Mouse (Mus musculus) midbrain, embryonic 16.5 days (tissue): ENCODE results near the gene Tnik. TPM values are rescaled to one million over a fixed set of nuclear protein-coding genes. Genes with fewer than 3 reads are reported as not detected.
A peak's percentile ranks its signal among the peaks of the same experiment; 100 is the strongest.

Experiments used
- ATAC-seq: fragments of 200-750 bp; cut with Nextera tagmentation; 2 replicates; pipeline ENCODE4 v1.8.0; 2017; ENCODE audit warnings: moderate TSS enrichment
- H3K27ac ChIP-seq: fragments of 300-500 bp; sonication (generic); 2 replicates; pipeline ENCODE4 v1.5.1; 2014; ENCODE audit warnings: mild to moderate bottlenecking, low read length, mixed read lengths
- H3K27me3 ChIP-seq: fragments of 300-500 bp; sonication (generic); 2 replicates; pipeline ENCODE4 v1.6.1; 2014; ENCODE audit warnings: low read depth, low read length, mixed read lengths; ENCODE audit not compliant: control insufficient read depth, insufficient read depth
- H3K36me3 ChIP-seq: fragments of 300-500 bp; sonication (generic); 2 replicates; pipeline ENCODE4 v1.6.1; 2014; ENCODE audit warnings: mild to moderate bottlenecking, low read length, moderate library complexity, mixed read lengths; ENCODE audit not compliant: control insufficient read depth, insufficient read depth
- H3K4me1 ChIP-seq: fragments of 300-500 bp; sonication (generic); 2 replicates; pipeline ENCODE4 v1.6.1; 2014; ENCODE audit warnings: mild to moderate bottlenecking, low read length, mixed read lengths; ENCODE audit not compliant: control insufficient read depth, insufficient read depth
- H3K4me2 ChIP-seq: fragments of 300-500 bp; sonication (generic); 2 replicates; pipeline ENCODE4 v1.6.1; 2014; ENCODE audit warnings: mild to moderate bottlenecking, low read length, mixed read lengths
- H3K4me3 ChIP-seq: fragments of 300-500 bp; sonication (generic); 2 replicates; pipeline ENCODE4 v1.5.1; 2014; ENCODE audit warnings: low read depth, mild to moderate bottlenecking, low read length, moderate library complexity, mixed read lengths
- H3K9ac ChIP-seq: fragments of 300-500 bp; sonication (generic); 2 replicates; pipeline ENCODE4 v1.6.1; 2014; ENCODE audit warnings: low read depth, low read length, mixed read lengths
- H3K9me3 ChIP-seq: fragments of 300-500 bp; sonication (generic); replicated peaks from 2 replicates; pipeline ENCODE4 v1.6.1; 2014; ENCODE audit warnings: mild to moderate bottlenecking, low read length, mixed read lengths; ENCODE audit not compliant: control insufficient read depth, poor library complexity, severe bottlenecking
- WGBS: fragments of 180-500 bp; shearing (Covaris S2); extraction: QIAGEN DNeasy Blood & Tissue Kit; methylation state at CpG from one replicate; pipeline ENCODE4 v1.1.7; 2014; 5-methylcytosine and 5-hydroxymethylcytosine counted together
- polyA plus RNA-seq: library from polyadenylated mRNA; unstranded; fragments of >200 nt; fragmentation: Nextera tagmentation; extraction: Ambion mirVana; gene quantifications from 2 replicates; pipeline ENCODE4 v1.2.1, GENCODE M21; 2015

Gene Tnik
- polyA plus RNA-seq, 1 experiment from 2014 or later: 68.2 TPM

DNA sequence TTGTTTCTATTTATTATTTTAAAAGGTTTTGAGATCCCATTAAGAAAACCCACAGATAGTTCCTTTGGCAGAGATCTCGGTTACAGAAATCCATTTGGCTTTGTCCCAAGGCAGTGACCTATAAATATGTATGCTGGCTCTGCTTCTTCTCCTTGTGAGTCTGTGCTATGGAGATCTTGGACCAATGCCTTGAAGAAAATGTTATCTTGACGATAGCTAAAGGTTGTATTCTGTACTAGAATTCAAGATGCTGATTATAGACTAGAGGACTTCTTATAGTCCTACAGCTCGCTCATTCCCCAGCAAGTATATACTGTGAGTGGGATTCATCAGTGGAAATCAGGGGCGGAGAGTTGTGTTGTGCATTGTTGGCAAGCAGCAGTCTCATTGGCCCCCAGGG is 178.5 kb downstream of the Tnik start:
- no peak overlapping the region for H3K4me3 ChIP-seq
- H3K9me3 ChIP-seq: no peaks in the 10 kb centered on the region
- no peaks in the 10 kb centered on the region for H3K27me3 ChIP-seq
- H3K36me3 ChIP-seq: no peaks in the 10 kb centered on the region
- no peak for ATAC-seq
- H3K4me1 ChIP-seq: peaks cover 7% of the 10 kb centered on the region
- 66% methylated on average over 4 of the region's 4 CpGs for WGBS
- H3K9ac ChIP-seq: no peak overlapping the region
- H3K4me2 ChIP-seq: no peak overlapping the region
- H3K27ac ChIP-seq: no peak overlapping the region

DNA sequence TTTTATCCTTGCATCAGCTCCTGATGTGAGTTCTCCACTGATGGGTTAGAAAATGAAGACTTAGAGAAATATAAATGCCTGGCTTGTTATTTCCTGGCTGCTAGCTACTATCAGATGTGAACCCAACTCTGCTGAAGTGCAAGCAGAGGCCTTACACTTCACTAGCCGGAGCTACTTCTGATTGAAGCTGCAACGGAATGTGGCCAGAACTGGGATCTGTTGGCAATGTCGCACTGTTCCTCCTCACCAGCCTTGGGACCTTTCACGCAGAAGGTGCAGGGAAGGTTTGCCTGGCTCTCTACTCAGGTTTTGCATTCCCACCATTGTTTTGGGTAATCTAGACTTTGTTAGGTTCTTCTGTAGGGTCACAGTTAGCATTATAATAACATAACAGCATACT is 179.1 kb downstream of the Tnik start:
- 94% methylated on average over 4 of the region's 4 CpGs for WGBS
- ATAC-seq: no peak

DNA sequence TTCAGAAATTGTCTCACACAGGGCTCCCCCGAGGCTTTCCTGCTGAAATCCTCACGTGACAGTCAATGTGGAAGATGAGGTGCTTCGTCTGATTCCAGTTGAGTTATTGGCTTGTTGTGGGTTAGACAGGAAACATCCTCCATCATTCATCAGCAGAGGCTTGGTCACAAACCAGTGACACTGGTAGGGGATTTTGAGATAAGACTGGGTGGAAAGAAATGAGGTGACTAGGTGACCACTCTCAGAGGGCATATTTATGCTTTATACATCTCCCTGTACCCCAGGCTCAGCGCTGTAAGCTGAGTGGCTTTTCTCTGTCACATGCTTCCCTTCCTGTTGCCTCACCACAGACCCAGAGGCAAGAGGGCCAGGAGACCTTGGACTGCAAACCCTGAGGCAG is 184.9 kb downstream of the Tnik start:
- ATAC-seq: no peak
- Histone ChIP-seq H3K27me3 (no peaks in the 10 kb centered on the region), H3K9me3 (no peaks in the 10 kb centered on the region), H3K4me3 (no peak overlapping the region), H3K4me2 (no peak overlapping the region), H3K27ac (no peak overlapping the region), H3K9ac (no peak overlapping the region), H3K4me1 (no peaks in the 10 kb centered on the region), H3K36me3 (no peaks in the 10 kb centered on the region)
- 83% methylated on average over 4 of the region's 4 CpGs for WGBS

More for the DNA sequence above, 179.1 kb downstream of the Tnik start:
- Histone ChIP-seq H3K27ac (no peak overlapping the region), H3K9me3 (no peaks in the 10 kb centered on the region), H3K36me3 (no peaks in the 10 kb centered on the region), H3K4me3 (no peak overlapping the region), H3K4me2 (no peak overlapping the region), H3K27me3 (no peaks in the 10 kb centered on the region), H3K9ac (no peak overlapping the region), H3K4me1 (peaks cover 6% of the 10 kb centered on the region)

DNA sequence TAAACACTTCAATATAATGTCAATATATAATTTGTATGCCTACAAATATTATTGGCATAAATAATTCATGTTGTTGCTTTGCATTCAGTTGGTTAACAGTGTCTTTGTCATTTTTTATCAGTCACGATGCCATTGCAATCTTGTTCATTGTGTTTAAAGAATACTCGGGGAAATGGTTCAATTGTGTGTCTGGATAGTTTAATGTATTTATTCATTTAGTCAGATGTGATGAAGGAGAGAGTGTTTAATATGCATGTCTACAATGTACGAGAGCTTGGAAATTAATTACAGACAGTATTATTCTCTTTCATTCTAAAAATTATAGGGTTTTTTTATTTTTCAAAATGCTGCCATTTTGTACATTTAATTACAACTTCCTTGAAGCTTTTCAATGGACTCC is 190.4 kb downstream of the Tnik start:
- H3K4me2 ChIP-seq: no peak overlapping the region
- no peak overlapping the region for H3K9ac ChIP-seq
- no peak overlapping the region for H3K27ac ChIP-seq
- 0 out of 2 replicates have a peak, but pooled peaks cover 3% of the 10 kb centered on the region for H3K4me1 ChIP-seq
- no peaks in the 10 kb centered on the region for H3K9me3 ChIP-seq
- ATAC-seq: no peak
- no peaks in the 10 kb centered on the region for H3K36me3 ChIP-seq
- H3K4me3 ChIP-seq: no peak overlapping the region
- WGBS: 78% methylated on average over 3 of the region's 3 CpGs
- H3K27me3 ChIP-seq: no peaks in the 10 kb centered on the region

DNA sequence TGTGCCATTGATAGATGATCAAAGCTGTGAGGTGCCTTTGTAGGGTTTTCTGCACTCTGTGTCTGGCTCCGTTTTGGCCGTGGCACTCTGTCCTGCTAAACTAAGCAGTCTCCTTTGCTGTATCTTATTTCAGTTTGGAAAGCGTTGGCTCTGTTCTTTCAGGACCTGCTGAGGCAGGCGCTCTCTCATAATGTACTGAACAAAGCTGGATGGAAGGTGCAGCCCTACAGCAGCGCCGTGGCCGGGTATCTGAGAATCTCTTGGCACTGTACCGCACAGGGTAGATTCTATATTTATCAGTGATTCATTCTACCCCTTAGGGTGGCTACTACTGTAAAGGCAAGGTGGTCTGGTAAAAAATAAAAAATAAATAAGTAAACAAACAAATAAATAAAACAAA is 193.8 kb downstream of the Tnik start:
- Histone ChIP-seq H3K36me3 (no peaks in the 10 kb centered on the region), H3K27ac (no peak overlapping the region)
- peak; percentile 51; the same call in 1 of the 2 replicates for ATAC-seq

DNA sequence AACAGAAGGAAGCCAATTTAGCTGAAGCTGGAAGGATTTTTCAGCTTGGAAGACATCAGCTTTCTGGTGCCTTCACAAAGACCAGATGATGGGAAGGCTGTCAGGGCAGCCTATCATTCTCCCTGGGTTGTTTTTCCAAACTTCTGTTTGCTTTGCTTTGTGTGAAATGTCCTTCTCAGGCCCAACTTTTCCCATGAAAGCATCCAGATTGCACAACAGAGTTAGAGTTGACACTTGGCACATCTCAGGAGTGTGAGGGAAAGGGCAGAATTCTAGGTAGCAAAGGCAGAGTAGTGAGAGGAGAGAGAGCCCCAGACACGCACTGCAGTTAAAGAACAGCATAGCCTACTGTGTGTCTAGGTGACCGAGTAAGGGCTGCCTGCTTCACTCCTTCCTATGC is 194.5 kb downstream of the Tnik start:
- Histone ChIP-seq H3K27ac (no peak overlapping the region), H3K9me3 (no peaks in the 10 kb centered on the region), H3K9ac (no peak overlapping the region), H3K36me3 (no peaks in the 10 kb centered on the region), H3K4me2 (no peak overlapping the region), H3K4me3 (no peak overlapping the region), H3K4me1 (0 out of 2 replicates have a peak, but pooled peaks cover 3% of the 10 kb centered on the region), H3K27me3 (no peaks in the 10 kb centered on the region)
- no peak for ATAC-seq
- 84% methylated on average over 2 of the region's 2 CpGs for WGBS

More for the DNA sequence above, 193.8 kb downstream of the Tnik start:
- Histone ChIP-seq H3K9ac (no peak overlapping the region), H3K4me2 (no peak overlapping the region), H3K27me3 (no peaks in the 10 kb centered on the region), H3K4me3 (no peak overlapping the region), H3K4me1 (0 out of 2 replicates have a peak, but pooled peaks cover 3% of the 10 kb centered on the region), H3K9me3 (no peaks in the 10 kb centered on the region)
- WGBS: 67% methylated on average over 8 of the region's 8 CpGs

DNA sequence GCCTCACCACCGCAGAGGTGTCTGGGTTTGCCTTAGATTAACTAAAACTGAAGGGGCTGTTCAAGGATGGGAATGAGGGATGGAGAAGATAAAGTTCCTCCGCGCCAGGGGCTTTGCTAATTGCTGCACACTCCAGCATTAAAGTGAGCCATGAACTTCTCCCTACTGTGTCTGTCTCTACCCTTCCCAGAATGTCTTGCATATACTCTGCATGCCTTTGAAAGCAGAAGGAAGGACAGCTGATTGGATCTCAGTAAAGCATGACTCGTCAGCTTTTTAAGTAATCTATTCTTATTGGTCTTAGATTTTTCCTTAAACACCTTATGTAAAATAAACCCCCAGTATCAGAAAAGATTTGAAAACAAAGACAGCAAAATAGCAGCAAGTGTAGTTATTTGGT is 203.7 kb downstream of the Tnik start:
- Histone ChIP-seq H3K27ac (no peak overlapping the region), H3K9me3 (no peaks in the 10 kb centered on the region), H3K4me2 (no peak overlapping the region), H3K27me3 (no peaks in the 10 kb centered on the region), H3K4me1 (peaks cover 6% of the 10 kb centered on the region; the same call in 1 of the 2 replicates), H3K4me3 (no peak overlapping the region), H3K9ac (no peak overlapping the region), H3K36me3 (no peaks in the 10 kb centered on the region)
- no peak for ATAC-seq
- 89% methylated on average over 4 of the region's 4 CpGs for WGBS

DNA sequence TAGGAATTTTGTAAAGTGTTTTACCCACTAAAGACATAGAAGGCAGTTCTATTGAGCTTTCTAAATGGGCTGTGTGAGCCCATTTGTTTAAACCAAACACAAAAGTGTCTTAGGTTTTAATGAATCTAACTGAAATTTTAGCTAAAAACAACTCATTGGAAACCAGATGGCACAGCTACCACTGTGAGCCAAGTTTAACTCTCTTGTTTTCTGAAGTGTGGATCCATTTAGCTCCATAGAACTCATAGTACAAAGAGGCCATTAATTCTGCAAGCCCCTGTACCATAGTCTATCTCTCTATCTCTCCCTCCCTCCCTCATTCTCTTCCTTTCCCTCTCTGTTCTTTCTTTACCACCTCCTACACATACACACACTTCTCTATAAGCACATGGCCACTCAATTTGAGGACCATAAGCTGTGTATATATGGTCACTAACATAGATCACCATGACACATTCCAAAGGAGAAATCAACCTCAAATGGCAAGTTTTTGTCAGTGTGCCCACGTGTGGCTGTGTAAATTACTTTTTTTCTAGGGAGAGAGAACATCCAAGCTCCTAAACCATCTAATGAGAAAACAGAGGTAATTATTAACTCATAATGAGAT is 204.2 kb downstream of the Tnik start:
- Histone ChIP-seq H3K4me2 (no peak overlapping the region), H3K36me3 (no peaks in the 10 kb centered on the region), H3K9ac (no peak overlapping the region), H3K27ac (no peak overlapping the region), H3K4me1 (peaks cover 7% of the 10 kb centered on the region; the same call in 1 of the 2 replicates), H3K27me3 (no peaks in the 10 kb centered on the region), H3K4me3 (no peak overlapping the region), H3K9me3 (no peaks in the 10 kb centered on the region)
- WGBS: 63% methylated on average over 1 of the region's 1 CpGs
- ATAC-seq: no peak

DNA sequence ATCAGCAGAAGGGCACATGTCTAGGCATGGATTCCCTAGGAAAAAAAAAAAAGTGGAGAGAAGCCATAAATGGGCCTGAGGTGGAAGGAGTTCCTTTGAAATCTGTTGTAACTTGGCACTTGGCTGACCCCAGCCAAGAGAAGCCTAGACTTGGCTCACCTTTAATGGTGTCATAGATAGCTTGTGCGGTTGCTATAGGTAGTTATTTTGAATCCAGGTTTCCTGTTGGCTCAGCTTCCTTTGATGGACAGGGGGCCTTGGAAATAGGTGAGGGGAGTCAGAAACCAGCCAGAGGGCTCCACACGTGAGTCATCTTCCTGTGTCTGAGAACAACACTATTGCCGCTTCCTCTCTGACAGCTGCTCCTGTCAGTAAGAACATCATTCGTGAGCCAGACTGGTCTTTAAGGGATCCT is 204.9 kb downstream of the Tnik start:
- Histone ChIP-seq H3K9me3 (no peaks in the 10 kb centered on the region), H3K36me3 (no peaks in the 10 kb centered on the region), H3K9ac (no peak overlapping the region), H3K4me1 (peaks cover 7% of the 10 kb centered on the region; the same call in 1 of the 2 replicates), H3K27me3 (no peaks in the 10 kb centered on the region), H3K27ac (no peak overlapping the region), H3K4me2 (no peak overlapping the region), H3K4me3 (no peak overlapping the region)
- no peak for ATAC-seq
- WGBS: 70% methylated on average over 4 of the region's 4 CpGs
